Mouse (Mus musculus): ENCODE data around the gene Gm4201. TPM values are rescaled to one million over a fixed set of nuclear protein-coding genes. Genes with fewer than 3 reads are reported as not detected.
"Not testable (repeated sequence)": the region's sequence is repeated elsewhere in the genome, so short reads cannot be mapped to it uniquely, and the experiment has no call there.

The Gm4201 gene
- not detected in 2 replicates for polyA plus RNA-seq (2015; fragmentation: Nextera tagmentation; extraction: Ambion mirVana)

GRCm38 (mm10) chr7:22565243-22565642 lies at the start of gene Gm4201:
TSS of gene Gm4201 (minus strand) at chr7:22565343.
- H3K4me1 ChIP-seq (ENCODE audit: control insufficient read depth, insufficient read depth, low read length); H3K9ac ChIP-seq (ENCODE audit: low read length); H3K4me2 ChIP-seq (ENCODE audit: low read depth, low read length); H3K9me3 ChIP-seq (replicated peaks; ENCODE audit: control insufficient read depth, low read length); H3K27ac ChIP-seq (ENCODE audit: low read length); H3K36me3 ChIP-seq (ENCODE audit: control insufficient read depth, insufficient read depth, low read length); H3K27me3 ChIP-seq (ENCODE audit: control insufficient read depth, insufficient read depth, low read length); ATAC-seq (ENCODE audit: insufficient read depth, low FRiP score); H3K4me3 ChIP-seq (replicated peaks; ENCODE audit: low read length): not testable (repeated sequence)
- no CpG with 5 or more reads among the region's 3 CpGs for WGBS

GRCm38 (mm10) chr7:22588027-22588426 lies 22.9 kb upstream of the Gm4201 start, which contains the start of gene Gm4565:
TSS of gene Gm4565 (minus strand) at chr7:22588127.
- H3K4me2 ChIP-seq (ENCODE audit: low read depth, low read length); H3K27ac ChIP-seq (ENCODE audit: low read length); H3K9ac ChIP-seq (ENCODE audit: low read length); H3K27me3 ChIP-seq (ENCODE audit: control insufficient read depth, insufficient read depth, low read length); H3K36me3 ChIP-seq (ENCODE audit: control insufficient read depth, insufficient read depth, low read length); H3K4me3 ChIP-seq (replicated peaks; ENCODE audit: low read length); ATAC-seq (ENCODE audit: insufficient read depth, low FRiP score); H3K4me1 ChIP-seq (ENCODE audit: control insufficient read depth, insufficient read depth, low read length); H3K9me3 ChIP-seq (replicated peaks; ENCODE audit: control insufficient read depth, low read length): not testable (repeated sequence)
- WGBS, result 78% methylated on average over 2 of the region's 4 CpGs

DNA sequence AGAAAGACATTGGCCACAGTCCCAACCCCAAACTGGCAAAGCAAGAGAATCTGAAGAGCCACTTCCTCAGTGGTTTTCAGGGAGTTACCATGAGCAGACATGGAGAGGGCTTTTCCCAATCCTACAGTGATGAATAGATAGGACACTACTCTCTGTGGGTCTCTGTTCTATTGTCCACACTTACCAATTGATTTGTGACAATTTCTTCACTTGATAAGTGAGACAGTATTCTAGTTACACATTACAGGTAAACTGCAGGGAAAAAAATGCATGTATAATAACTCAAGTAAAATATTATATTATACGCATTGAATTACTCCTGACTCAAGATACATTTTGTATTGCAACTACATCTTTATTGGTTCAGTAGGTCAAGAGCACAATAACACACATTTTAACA lies 30.4 kb downstream of the Gm4201 start, which contains the start of gene Gm8677:
TSS of gene Gm8677 (minus strand) at position 101 of the 400 bp plus-strand sequence.
- not testable (repeated sequence) for H3K27ac ChIP-seq (ENCODE audit: low read length); H3K4me1 ChIP-seq (ENCODE audit: control insufficient read depth, insufficient read depth, low read length); H3K9ac ChIP-seq (ENCODE audit: low read length); H3K9me3 ChIP-seq (replicated peaks; ENCODE audit: control insufficient read depth, low read length); H3K36me3 ChIP-seq (ENCODE audit: control insufficient read depth, insufficient read depth, low read length); H3K4me3 ChIP-seq (replicated peaks; ENCODE audit: low read length); H3K4me2 ChIP-seq (ENCODE audit: low read depth, low read length); H3K27me3 ChIP-seq (ENCODE audit: control insufficient read depth, insufficient read depth, low read length); ATAC-seq (ENCODE audit: insufficient read depth, low FRiP score)
- WGBS, result no CpG with 5 or more reads among the region's 1 CpGs

- not testable (repeated sequence) for H3K4me1 ChIP-seq (ENCODE audit: control insufficient read depth, insufficient read depth, low read length); ATAC-seq (ENCODE audit: insufficient read depth, low FRiP score); H3K9ac ChIP-seq (ENCODE audit: low read length); H3K27me3 ChIP-seq (ENCODE audit: control insufficient read depth, insufficient read depth, low read length); H3K4me3 ChIP-seq (replicated peaks; ENCODE audit: low read length); H3K27ac ChIP-seq (ENCODE audit: low read length); H3K9me3 ChIP-seq (replicated peaks; ENCODE audit: control insufficient read depth, low read length); H3K4me2 ChIP-seq (ENCODE audit: low read depth, low read length); H3K36me3 ChIP-seq (ENCODE audit: control insufficient read depth, insufficient read depth, low read length)
- WGBS, result no CpG with 5 or more reads among the region's 3 CpGs
Observed at GRCm38 (mm10) chr7:22522667-22523066, 42.5 kb downstream of the Gm4201 start, which contains the start of gene Vmn1r152. TSS of gene Vmn1r152 (plus strand) at chr7:22522967.

Other genes starting within 250 kb of the Gm4201 start
- not detected in 2 replicates for gene Gm4187, start 235.6 kb downstream of the Gm4201 start, polyA plus RNA-seq (2015; fragmentation: Nextera tagmentation; extraction: Ambion mirVana)
- gene Gm8660, start 194.3 kb downstream of the Gm4201 start, polyA plus RNA-seq (2015; fragmentation: Nextera tagmentation; extraction: Ambion mirVana), result not detected in 2 replicates
- gene Vmn1r148, start 151.8 kb downstream of the Gm4201 start, polyA plus RNA-seq (2015; fragmentation: Nextera tagmentation; extraction: Ambion mirVana), result not detected in 2 replicates
- not detected in 2 replicates for gene Vmn1r149, start 127.1 kb downstream of the Gm4201 start, polyA plus RNA-seq (2015; fragmentation: Nextera tagmentation; extraction: Ambion mirVana)
- not detected in 2 replicates for gene Gm10665, start 101.3 kb downstream of the Gm4201 start, polyA plus RNA-seq (2015; fragmentation: Nextera tagmentation; extraction: Ambion mirVana)
- gene Vmn1r151, start 65.7 kb downstream of the Gm4201 start, polyA plus RNA-seq (2015; fragmentation: Nextera tagmentation; extraction: Ambion mirVana), result not detected in 2 replicates
- gene Vmn1r152, start 42.4 kb downstream of the Gm4201 start, polyA plus RNA-seq (2015; fragmentation: Nextera tagmentation; extraction: Ambion mirVana), result not detected in 2 replicates
- not detected in 2 replicates for gene Gm8677, start 30.5 kb downstream of the Gm4201 start, polyA plus RNA-seq (2015; fragmentation: Nextera tagmentation; extraction: Ambion mirVana)
- not detected in 2 replicates for gene Gm4565, start 22.8 kb upstream of the Gm4201 start, polyA plus RNA-seq (2015; fragmentation: Nextera tagmentation; extraction: Ambion mirVana)
- not detected in 2 replicates for gene Vmn1r155, start 92.7 kb upstream of the Gm4201 start, polyA plus RNA-seq (2015; fragmentation: Nextera tagmentation; extraction: Ambion mirVana)
- gene Gm8693, start 127.0 kb upstream of the Gm4201 start, polyA plus RNA-seq (2015; fragmentation: Nextera tagmentation; extraction: Ambion mirVana), result not detected in 2 replicates
- gene Gm4567, start 154.4 kb upstream of the Gm4201 start, polyA plus RNA-seq (2015; fragmentation: Nextera tagmentation; extraction: Ambion mirVana), result not detected in 2 replicates
- gene Vmn1r157, start 196.4 kb upstream of the Gm4201 start, polyA plus RNA-seq (2015; fragmentation: Nextera tagmentation; extraction: Ambion mirVana), result not detected in 2 replicates
- not detected in 2 replicates for gene Vmn1r158, start 225.4 kb upstream of the Gm4201 start, polyA plus RNA-seq (2015; fragmentation: Nextera tagmentation; extraction: Ambion mirVana)